Mouse (Mus musculus): ENCODE data around the gene Usp29.

- TF ChIP-seq POLR2A (IDR thresholded peaks at IDR 0.05; ENCODE audit: low read depth, low read length) (no peak), TBP (conservative IDR thresholded peaks at IDR 0.05; ENCODE audit: low read depth, low read length) (no peak), CTCF (conservative IDR thresholded peaks at IDR 0.05 in 1 of 2, IDR thresholded peaks at IDR 0.05 in 1 of 2; ENCODE audit: low read depth in 2 of 2, low read length in 2 of 2) (no peak), EP300 (IDR thresholded peaks at IDR 0.05; ENCODE audit: low read length) (no peak), NELFE (IDR thresholded peaks at IDR 0.05; ENCODE audit: low read depth, low read length) (no peak), POLR2AphosphoS2 (IDR thresholded peaks at IDR 0.05; ENCODE audit: low read depth, low read length) (no peak), ZNF384 (IDR thresholded peaks at IDR 0.05; ENCODE audit: low read depth, low read length) (no peak), UBTF (IDR thresholded peaks at IDR 0.05; ENCODE audit: low read depth, low read length) (no peak), CHD1 (IDR thresholded peaks at IDR 0.05; ENCODE audit: low read depth, low read length) (no peak), BHLHE40 (IDR thresholded peaks at IDR 0.05; ENCODE audit: low read depth, low read length) (no peak), RCOR1 (conservative IDR thresholded peaks at IDR 0.05; ENCODE audit: low read depth, low read length) (no peak)
Observed at GRCm38 (mm10) chr7:6889871-6890270, 159.5 kb downstream of the Usp29 start.

Measured in CH12.LX (cell line).